Mouse (Mus musculus) hindbrain, embryonic 11.5 days (tissue): ENCODE results near the gene Aamp. TPM values are rescaled to one million over a fixed set of nuclear protein-coding genes. Genes with fewer than 3 reads are reported as not detected.
"Not testable (repeated sequence)": the region's sequence is repeated elsewhere in the genome, so short reads cannot be mapped to it uniquely, and the experiment has no call there.

Source experiments
- ATAC-seq: fragments of 200-750 bp; cut with Nextera tagmentation; 2 replicates; pipeline ENCODE4 v1.8.0; 2017; ENCODE audit warnings: mild to moderate bottlenecking, moderate TSS enrichment, moderate library complexity; ENCODE audit not compliant: low FRiP score
- DNase-seq: peaks from one replicate; pipeline ENCODE4 v3.0.0-alpha.2; 2015; ENCODE audit warnings: low spot score
- H3K27ac ChIP-seq: fragments of 300-500 bp; sonication (generic); 2 replicates; pipeline ENCODE4 v1.5.1; 2014; ENCODE audit warnings: mild to moderate bottlenecking, low read depth, low read length
- H3K27me3 ChIP-seq: fragments of 300-500 bp; sonication (generic); 2 replicates; pipeline ENCODE4 v1.6.1; 2014; ENCODE audit warnings: mild to moderate bottlenecking, low read length, moderate library complexity, mixed read lengths; ENCODE audit not compliant: control insufficient read depth, insufficient read depth
- H3K36me3 ChIP-seq: fragments of 300-500 bp; sonication (generic); 2 replicates; pipeline ENCODE4 v1.6.1; 2014; ENCODE audit warnings: mild to moderate bottlenecking, low read length, moderate library complexity, mixed read lengths; ENCODE audit not compliant: control insufficient read depth, insufficient read depth
- H3K4me1 ChIP-seq: fragments of 300-500 bp; sonication (generic); replicated peaks from 2 replicates; pipeline ENCODE4 v1.6.1; 2014; ENCODE audit warnings: low read length, mixed read lengths; ENCODE audit not compliant: control insufficient read depth, insufficient read depth
- H3K4me2 ChIP-seq: fragments of 300-500 bp; sonication (generic); replicated peaks from 2 replicates; pipeline ENCODE4 v1.6.1; 2014; ENCODE audit warnings: mild to moderate bottlenecking, low read depth, low read length
- H3K4me3 ChIP-seq: fragments of 300-500 bp; sonication (generic); 2 replicates; pipeline ENCODE4 v1.5.1; 2014; ENCODE audit warnings: low read depth, low read length
- H3K9ac ChIP-seq: fragments of 300-500 bp; sonication (generic); 2 replicates; pipeline ENCODE4 v1.6.1; 2014; ENCODE audit warnings: low read depth, low read length
- H3K9me3 ChIP-seq: fragments of 300-500 bp; sonication (generic); 2 replicates; pipeline ENCODE4 v1.6.1; 2016; ENCODE audit warnings: low read length; ENCODE audit not compliant: control insufficient read depth
- WGBS: fragments of 180-500 bp; shearing (Covaris S2); extraction: QIAGEN DNeasy Blood & Tissue Kit; methylation state at CpG from one replicate; pipeline ENCODE4 v1.1.7; 2014; 5-methylcytosine and 5-hydroxymethylcytosine counted together
- polyA plus RNA-seq: library from polyadenylated mRNA; unstranded; fragments of >200 nt; fragmentation: Nextera tagmentation; extraction: Ambion mirVana; gene quantifications from 2 replicates; pipeline ENCODE4 v1.2.1, GENCODE M21; 2014

Gene Aamp
- polyA plus RNA-seq, 1 experiment from 2014 or later = 189 TPM

DNA sequence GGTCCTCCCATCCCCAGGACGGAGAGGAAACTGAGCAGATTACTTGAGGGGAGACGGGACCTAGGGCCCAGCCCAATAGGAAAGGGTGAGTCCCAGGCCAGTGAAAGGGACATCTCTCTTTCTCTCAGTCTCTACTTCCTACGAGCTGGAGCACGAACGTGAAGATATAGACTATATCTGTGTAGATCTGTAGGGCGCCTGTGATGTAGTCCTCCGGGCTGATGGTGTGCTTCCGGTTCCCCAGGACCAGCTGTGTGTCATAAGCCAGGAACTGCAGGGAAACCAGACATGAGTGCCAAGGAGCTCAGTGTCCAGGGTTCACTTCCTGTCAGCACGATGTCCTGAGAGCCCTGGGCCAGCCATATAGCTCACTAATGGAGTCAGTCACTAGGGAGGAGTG, 4.7 kb upstream of the Aamp start:
- Histone ChIP-seq H3K4me2 (no peak overlapping the region), H3K9me3 (no peaks in the 10 kb centered on the region), H3K27me3 (no peaks in the 10 kb centered on the region), H3K4me1 (0 out of 2 replicates have a peak, but pooled peaks cover 3% of the 10 kb centered on the region), H3K9ac (no peak overlapping the region), H3K27ac (no peak overlapping the region), H3K4me3 (no peak overlapping the region), H3K36me3 (no peaks in the 10 kb centered on the region)
- DNase-seq (no peak), ATAC-seq (no peak)
- 94% methylated on average over 9 of the region's 9 CpGs for WGBS

GRCm38 (mm10) chr1:74288327-74288726, 3.8 kb upstream of the Aamp start:
- H3K27me3 ChIP-seq = no peaks in the 10 kb centered on the region
- H3K9ac ChIP-seq = no peak overlapping the region
- DNase-seq = no peak
- H3K4me1 ChIP-seq = 0 out of 2 replicates have a peak, but pooled peaks cover 3% of the 10 kb centered on the region
- H3K4me2 ChIP-seq = no peak overlapping the region
- H3K36me3 ChIP-seq = no peaks in the 10 kb centered on the region
- 83% methylated on average over 4 of the region's 4 CpGs for whole genome bisulfite sequencing
- no peaks in the 10 kb centered on the region for H3K9me3 ChIP-seq
- no peak overlapping the region for H3K4me3 ChIP-seq
- H3K27ac ChIP-seq = no peak overlapping the region
- no peak for ATAC-seq

DNA sequence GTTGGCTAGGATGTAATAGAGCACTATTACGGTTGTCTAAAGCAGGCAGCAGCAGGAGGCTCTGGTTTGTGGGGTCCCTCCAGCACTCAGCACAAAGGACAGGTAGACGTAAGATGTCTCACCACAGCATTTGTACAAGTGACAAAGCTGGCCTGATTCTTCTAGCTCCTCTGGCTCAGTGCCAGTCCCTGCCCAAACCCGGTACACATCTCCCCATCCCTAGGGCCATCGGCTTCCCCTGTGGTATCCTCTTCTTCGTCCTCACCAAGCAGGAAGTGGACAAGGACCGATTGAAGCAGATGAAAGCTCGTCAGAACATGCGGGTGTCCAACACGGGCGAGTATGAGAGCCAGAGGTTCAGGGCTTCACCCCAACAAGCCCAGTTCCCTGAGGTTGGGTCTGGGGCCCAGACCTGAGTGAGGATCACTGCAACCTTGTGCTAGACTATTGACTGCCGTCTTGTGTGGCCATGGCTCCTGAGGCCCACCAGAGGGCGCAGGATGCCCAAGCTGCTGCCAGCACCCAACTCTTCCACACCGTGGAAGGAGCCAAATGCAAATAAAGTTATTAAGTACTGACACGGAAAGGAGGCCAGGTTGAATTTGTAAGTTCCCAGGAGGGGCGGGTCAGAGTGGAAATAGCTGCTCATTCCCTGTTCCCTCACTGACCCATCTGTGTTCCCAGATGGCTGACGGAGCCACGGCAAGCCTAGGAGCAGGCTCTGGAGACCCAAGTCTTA, 2.5 kb upstream of the Aamp start:
- H3K4me2 ChIP-seq, ATAC-seq, H3K4me1 ChIP-seq, H3K27ac ChIP-seq, H3K27me3 ChIP-seq, DNase-seq, H3K9ac ChIP-seq, H3K4me3 ChIP-seq, H3K36me3 ChIP-seq, H3K9me3 ChIP-seq: not testable (repeated sequence)
- 63% methylated on average over 15 of the region's 17 CpGs for WGBS

DNA sequence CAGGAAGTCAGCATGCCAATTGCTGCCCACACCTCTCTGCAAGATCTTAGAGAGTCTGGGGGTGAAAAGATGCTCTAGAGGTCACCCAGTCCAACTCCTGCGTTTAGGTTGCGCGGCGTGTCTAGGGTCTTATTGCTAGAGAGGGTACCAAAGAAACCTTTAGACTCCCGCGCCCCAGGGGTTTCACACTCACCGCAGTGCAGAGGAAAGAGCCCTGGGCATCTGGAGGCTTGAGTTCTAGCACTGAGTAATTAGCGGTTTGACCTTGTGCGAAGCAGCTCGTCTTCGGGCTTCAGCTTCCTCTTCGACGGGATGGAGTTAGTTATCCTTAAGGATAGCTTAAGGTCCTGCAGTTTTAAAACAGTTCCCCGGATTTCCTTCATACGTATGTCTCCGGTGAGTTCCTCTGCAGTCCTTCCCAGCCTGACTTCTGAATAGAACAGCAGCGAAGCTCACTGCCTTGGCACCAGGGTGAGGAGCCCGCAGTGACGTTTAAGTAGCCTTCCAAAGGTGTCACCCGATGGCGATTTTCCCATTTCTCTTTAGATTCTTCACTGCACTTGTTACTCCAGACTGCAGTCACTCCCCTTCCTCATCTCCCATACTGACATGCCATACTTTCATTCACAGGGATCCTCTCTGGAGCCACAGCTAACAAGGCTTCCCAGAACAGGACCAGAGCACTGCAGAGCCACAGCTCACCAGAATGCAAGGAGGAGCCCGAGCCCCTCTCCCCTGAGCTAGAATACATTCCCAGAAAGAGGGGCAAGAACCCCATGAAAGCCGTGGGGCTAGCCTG, 873 bp upstream of the Aamp start:
- Histone ChIP-seq H3K4me2 (peak overlapping the region; percentile 71), H3K36me3 (no peaks in the 10 kb centered on the region), H3K4me1 (0 out of 2 replicates have a peak, but pooled peaks cover 8% of the 10 kb centered on the region), H3K9me3 (no peaks in the 10 kb centered on the region), H3K9ac (peak overlapping the region; percentile 71), H3K4me3 (peak overlapping the region; percentile 68), H3K27me3 (no peaks in the 10 kb centered on the region), H3K27ac (no peak overlapping the region)
- DNase-seq (no peak), ATAC-seq (no peak)
- 4% methylated on average over 23 of the region's 23 CpGs for WGBS

DNA sequence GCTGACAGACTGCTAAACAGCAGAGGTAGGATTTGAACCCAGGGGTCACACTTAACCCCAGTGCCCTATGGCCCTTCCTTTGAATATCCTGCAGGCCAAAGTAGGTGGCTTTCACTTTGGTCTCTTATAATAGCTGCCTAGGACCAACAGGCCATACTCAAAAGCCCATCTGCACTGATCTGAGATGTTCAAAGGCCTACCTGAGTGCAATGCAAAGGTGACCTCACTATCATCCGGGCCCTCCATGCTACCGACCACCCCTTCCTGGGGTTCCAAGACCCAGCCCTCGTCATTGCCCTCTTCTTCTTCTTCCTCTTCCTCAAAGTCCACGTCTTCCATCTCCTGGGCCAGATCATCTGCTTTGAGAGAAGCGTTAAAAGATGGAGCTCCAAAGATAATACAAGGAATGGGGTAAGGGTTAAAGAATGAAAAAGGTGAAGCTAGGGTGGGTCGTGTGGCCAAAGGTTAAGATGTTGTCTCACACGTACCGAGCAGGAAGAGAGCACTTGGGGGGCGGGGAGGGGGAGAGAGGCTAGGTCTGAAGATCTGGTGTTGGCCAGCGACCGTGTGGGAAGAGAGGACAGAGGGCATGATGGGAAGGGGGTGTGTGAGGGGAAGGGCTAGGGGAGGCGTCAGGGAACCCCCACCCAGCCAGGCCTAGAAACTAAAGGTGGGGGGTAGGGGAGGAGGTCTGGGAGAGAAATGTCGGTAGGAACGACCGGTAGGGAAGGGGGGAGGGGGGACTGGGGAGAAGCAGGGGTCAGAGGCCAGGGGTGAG, 663 bp downstream of the Aamp start:
- Histone ChIP-seq H3K27ac (peak overlapping the region; percentile 33; the same call in 1 of the 2 replicates), H3K27me3 (no peaks in the 10 kb centered on the region), H3K36me3 (no peaks in the 10 kb centered on the region), H3K4me1 (0 out of 2 replicates have a peak, but pooled peaks cover 8% of the 10 kb centered on the region), H3K9me3 (no peaks in the 10 kb centered on the region), H3K4me3 (peak overlapping the region; percentile 80), H3K4me2 (peak overlapping the region; percentile 56), H3K9ac (peak overlapping the region; percentile 75)
- 16% methylated on average over 15 of the region's 15 CpGs for WGBS
- ATAC-seq (peak; percentile 53), DNase-seq (peak; percentile 56)

GRCm38 (mm10) chr1:74282896-74283625, 1.5 kb downstream of the Aamp start:
- no peaks in the 10 kb centered on the region for H3K9me3 ChIP-seq
- H3K4me2 ChIP-seq = no peak overlapping the region
- H3K9ac ChIP-seq = no peak overlapping the region
- DNase-seq (no peak), ATAC-seq (no peak)
- H3K27ac ChIP-seq = no peak overlapping the region
- H3K27me3 ChIP-seq = no peaks in the 10 kb centered on the region
- H3K4me3 ChIP-seq = no peak overlapping the region
- 0 out of 2 replicates have a peak, but pooled peaks cover 8% of the 10 kb centered on the region for H3K4me1 ChIP-seq
- WGBS = 91% methylated on average over 10 of the region's 10 CpGs
- H3K36me3 ChIP-seq = no peaks in the 10 kb centered on the region

DNA sequence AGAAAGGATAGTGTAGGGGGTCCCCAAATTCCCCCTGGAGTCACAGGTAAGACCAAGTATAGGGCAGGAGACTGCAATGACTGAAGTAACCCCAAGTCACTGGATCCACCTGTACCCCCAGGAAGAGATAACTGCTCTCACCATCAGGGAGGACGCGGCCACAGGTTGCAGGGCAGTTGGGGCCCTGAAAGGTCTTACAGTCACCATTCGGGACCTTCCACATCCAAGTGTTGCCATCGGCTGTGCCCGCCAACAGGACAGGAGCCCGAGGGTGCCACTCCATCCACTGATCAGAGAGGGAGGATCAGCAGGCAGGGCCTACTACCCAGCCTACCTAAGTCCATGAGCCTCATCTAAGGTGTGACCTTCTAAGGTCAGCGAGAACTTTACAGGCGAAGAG, 2.7 kb downstream of the Aamp start:
- no peak for DNase-seq
- 92% methylated on average over 8 of the region's 8 CpGs for WGBS
- H3K4me3 ChIP-seq = no peak overlapping the region

GRCm38 (mm10) chr1:74281372-74281771, 3.2 kb downstream of the Aamp start:
- H3K9me3 ChIP-seq = no peaks in the 10 kb centered on the region
- no peak overlapping the region for H3K4me2 ChIP-seq
- WGBS = 89% methylated on average over 2 of the region's 2 CpGs
- H3K27ac ChIP-seq = no peak overlapping the region
- 0 out of 2 replicates have a peak, but pooled peaks cover 8% of the 10 kb centered on the region for H3K4me1 ChIP-seq
- ATAC-seq (no peak), DNase-seq (no peak)
- no peaks in the 10 kb centered on the region for H3K36me3 ChIP-seq
- H3K9ac ChIP-seq = no peak overlapping the region
- no peaks in the 10 kb centered on the region for H3K27me3 ChIP-seq
- H3K4me3 ChIP-seq = no peak overlapping the region

More for the DNA sequence above, 2.7 kb downstream of the Aamp start:
- ATAC-seq = no peak
- H3K9me3 ChIP-seq = no peaks in the 10 kb centered on the region
- 0 out of 2 replicates have a peak, but pooled peaks cover 8% of the 10 kb centered on the region for H3K4me1 ChIP-seq
- H3K36me3 ChIP-seq = no peaks in the 10 kb centered on the region
- H3K27ac ChIP-seq = no peak overlapping the region
- H3K4me2 ChIP-seq = no peak overlapping the region
- no peaks in the 10 kb centered on the region for H3K27me3 ChIP-seq
- H3K9ac ChIP-seq = no peak overlapping the region
